Mouse (Mus musculus): Measurements from ENCODE around the gene Lyar.

Gene Lyar

GRCm38 (mm10) chr5:38220328-38220912 is at the start of gene Lyar, which contains the start of gene Zbtb49:
Gene Lyar, plus strand, starts transcription at chr5:38220470.
Gene Zbtb49, minus strand, starts transcription at chr5:38220457.
- peak; percentile 95 for DNase-seq (ENCODE audit: low spot score)

- no peak for DNase-seq (ENCODE audit: low spot score)
These were observed 46.5 kb upstream of the Lyar start for GRCm38 (mm10) chr5:38173766-38174165.

- no peak for DNase-seq (ENCODE audit: low spot score)
These were observed 45.9 kb upstream of the Lyar start for GRCm38 (mm10) chr5:38174256-38174912.

- DNase-seq (ENCODE audit: low spot score) = no peak
These were observed 35.5 kb upstream of the Lyar start for GRCm38 (mm10) chr5:38184688-38185285.

GRCm38 (mm10) chr5:38187006-38187405 is 33.3 kb upstream of the Lyar start:
- no peak for DNase-seq (ENCODE audit: low spot score)

GRCm38 (mm10) chr5:38190907-38191306 is 29.4 kb upstream of the Lyar start:
- no peak for DNase-seq (ENCODE audit: low spot score)

- no peak for DNase-seq (ENCODE audit: low spot score)
These were observed 25.3 kb upstream of the Lyar start for GRCm38 (mm10) chr5:38194946-38195345.

GRCm38 (mm10) chr5:38195941-38196340 is 24.3 kb upstream of the Lyar start:
- no peak for DNase-seq (ENCODE audit: low spot score)

- DNase-seq (ENCODE audit: low spot score) = no peak
These were observed 23.3 kb upstream of the Lyar start for GRCm38 (mm10) chr5:38196821-38197481.

- DNase-seq (ENCODE audit: low spot score) = peak; percentile 82
These were observed 22.8 kb upstream of the Lyar start for GRCm38 (mm10) chr5:38197482-38197823.

GRCm38 (mm10) chr5:38199686-38200085 is 20.6 kb upstream of the Lyar start:
- DNase-seq (ENCODE audit: low spot score) = no peak

- DNase-seq (ENCODE audit: low spot score) = no peak
These were observed 15.0 kb upstream of the Lyar start for GRCm38 (mm10) chr5:38205303-38205726.

GRCm38 (mm10) chr5:38208985-38209384 is 11.3 kb upstream of the Lyar start:
- DNase-seq (ENCODE audit: low spot score) = no peak

- DNase-seq (ENCODE audit: low spot score) = no peak
These were observed 8.6 kb upstream of the Lyar start for GRCm38 (mm10) chr5:38211691-38212090.

GRCm38 (mm10) chr5:38213009-38213408 is 7.3 kb upstream of the Lyar start:
- DNase-seq (ENCODE audit: low spot score) = no peak

- no peak for DNase-seq (ENCODE audit: low spot score)
These were observed 431 bp upstream of the Lyar start for GRCm38 (mm10) chr5:38219771-38220307.

- DNase-seq (ENCODE audit: low spot score) = peak; percentile 23
These were observed 15.2 kb downstream of the Lyar start for GRCm38 (mm10) chr5:38235422-38235821.

GRCm38 (mm10) chr5:38236627-38237026 is 16.4 kb downstream of the Lyar start:
- no peak for DNase-seq (ENCODE audit: low spot score)

- no peak for DNase-seq (ENCODE audit: low spot score)
These were observed 20.6 kb downstream of the Lyar start for GRCm38 (mm10) chr5:38240727-38241472.

GRCm38 (mm10) chr5:38241473-38241834 is 21.2 kb downstream of the Lyar start:
- DNase-seq (ENCODE audit: low spot score) = no peak

- no peak for DNase-seq (ENCODE audit: low spot score)
These were observed 21.7 kb downstream of the Lyar start for GRCm38 (mm10) chr5:38241966-38242365.

- DNase-seq (ENCODE audit: low spot score) = no peak
These were observed 34.9 kb downstream of the Lyar start for GRCm38 (mm10) chr5:38255195-38255594.

Data from ovary, postnatal 14 days (tissue).